Mouse (Mus musculus) spleen, adult 2 months (tissue): ENCODE data around the gene Pusl1.

ENCODE experiments used
- CTCF ChIP-seq: fragments of 200-500 bp; IDR thresholded peaks from 2 replicates; pipeline ENCODE4 v1.5.1; 2011; ENCODE audit warnings: mild to moderate bottlenecking, inconsistent platforms; ENCODE audit not compliant: insufficient read depth, insufficient read length, insufficient replicate concordance; ENCODE audit errors: extremely low read depth
- POLR2A ChIP-seq: fragments of 200-500 bp; IDR thresholded peaks from 2 replicates; pipeline ENCODE4 v1.6.1; 2011; ENCODE audit warnings: low read depth, low read length, inconsistent platforms

DNA sequence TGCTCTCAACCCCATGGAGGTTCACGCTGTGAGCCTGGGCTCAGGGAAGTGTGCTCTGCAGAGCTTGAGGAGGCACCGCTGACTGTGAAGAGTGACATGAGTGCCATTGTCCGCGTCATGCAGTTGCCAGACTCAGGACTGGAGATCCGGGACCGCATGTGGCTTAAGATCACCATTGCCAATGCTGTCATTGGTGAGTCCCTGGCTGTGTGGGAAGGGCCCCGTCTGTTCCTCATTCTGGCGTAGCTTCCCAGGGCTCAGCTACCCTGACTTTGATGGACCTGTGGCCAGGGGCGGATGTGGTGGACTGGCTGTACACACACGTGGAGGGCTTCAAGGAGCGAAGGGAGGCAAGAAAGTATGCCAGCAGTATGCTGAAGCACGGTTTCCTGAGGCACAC, 35.5 kb downstream of the Pusl1 start:
- TF ChIP-seq CTCF: no peak
- no peak for TF ChIP-seq POLR2A
